Mouse (Mus musculus): ENCODE data around the gene Angptl8.
"Not testable (repeated sequence)": the region's sequence is repeated elsewhere in the genome, so short reads cannot be mapped to it uniquely, and the experiment has no call there.

Gene Angptl8

GRCm38 (mm10) chr9:21835258-21835912, at the start of gene Angptl8:
Gene Angptl8, plus strand, starts transcription at chr9:21835510.
- DNase-seq (ENCODE audit: low spot score): no peak

GRCm38 (mm10) chr9:21786309-21786708, 49.0 kb upstream of the Angptl8 start:
- not testable (repeated sequence) for DNase-seq (ENCODE audit: low spot score)

GRCm38 (mm10) chr9:21786906-21787305, 48.4 kb upstream of the Angptl8 start:
- DNase-seq (ENCODE audit: low spot score): peak; percentile 43

- DNase-seq (ENCODE audit: low spot score): no peak
Observed at GRCm38 (mm10) chr9:21787654-21788053, 47.7 kb upstream of the Angptl8 start.

GRCm38 (mm10) chr9:21788234-21788633, 47.1 kb upstream of the Angptl8 start:
- DNase-seq (ENCODE audit: low spot score): no peak

DNA sequence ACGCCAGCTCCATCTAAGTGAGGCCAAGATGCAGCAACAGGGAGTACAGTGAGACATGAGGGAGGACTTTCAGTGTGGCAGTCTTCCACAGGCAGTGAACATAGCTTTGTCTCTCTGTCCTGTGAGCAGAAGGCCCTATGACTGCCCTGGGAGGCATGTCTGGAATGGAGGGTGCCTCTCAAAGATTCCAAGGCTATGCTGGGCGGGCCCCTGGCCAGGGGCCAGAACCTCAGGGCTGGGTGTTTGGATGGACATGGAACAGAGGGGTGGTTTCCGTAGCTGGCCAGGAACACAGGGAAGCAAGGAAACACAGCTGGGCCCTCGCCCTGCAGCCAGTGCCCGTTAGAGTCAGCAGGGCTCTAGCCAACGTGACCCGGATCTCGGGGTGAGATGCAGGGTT, 43.4 kb upstream of the Angptl8 start:
- peak; percentile 74 for DNase-seq (ENCODE audit: low spot score)

- DNase-seq (ENCODE audit: low spot score): peak; percentile 79
Observed at GRCm38 (mm10) chr9:21792644-21793043, 42.7 kb upstream of the Angptl8 start.

DNA sequence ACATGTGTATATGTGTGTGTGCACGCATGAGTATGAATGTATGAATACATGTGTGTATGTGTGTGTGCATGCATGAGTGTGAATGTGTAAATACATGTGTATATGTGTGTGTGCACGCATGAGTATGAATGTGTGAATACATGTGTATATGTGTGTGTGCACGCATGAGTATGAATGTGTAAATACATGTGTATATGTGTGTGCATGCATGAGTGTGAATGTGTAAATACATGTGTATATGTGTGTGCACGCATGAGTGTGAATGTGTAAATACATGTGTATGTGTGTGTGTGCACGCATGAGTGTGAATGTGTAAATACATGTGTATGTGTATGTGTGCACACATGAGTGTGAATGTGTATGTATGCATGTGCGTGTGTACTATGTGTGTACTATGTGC, 41.8 kb upstream of the Angptl8 start:
- DNase-seq (ENCODE audit: low spot score): not testable (repeated sequence)

- no peak for DNase-seq (ENCODE audit: low spot score)
Observed at GRCm38 (mm10) chr9:21794344-21794834, 40.9 kb upstream of the Angptl8 start.

- no peak for DNase-seq (ENCODE audit: low spot score)
Observed at GRCm38 (mm10) chr9:21794925-21795324, 40.4 kb upstream of the Angptl8 start.

DNA sequence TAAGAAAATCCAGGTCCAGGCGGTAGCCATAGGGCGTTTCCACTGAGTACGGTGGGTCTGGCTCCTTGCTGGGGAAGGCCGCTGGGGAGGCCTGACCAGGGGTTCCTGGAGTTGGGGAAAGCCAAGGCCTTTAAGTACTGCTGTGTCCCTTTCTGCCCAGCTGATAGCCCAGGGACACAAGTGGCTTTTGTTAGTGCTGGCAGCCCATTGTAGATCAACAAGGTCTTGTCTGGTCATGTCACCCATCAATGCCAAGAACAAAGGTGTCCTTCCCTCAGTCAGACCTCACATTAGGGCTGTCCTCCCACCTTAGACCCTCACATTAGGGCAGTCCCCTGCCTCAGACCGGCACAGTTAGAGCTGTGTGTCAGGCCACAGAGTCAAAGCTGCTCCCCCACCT, 39.7 kb upstream of the Angptl8 start:
- no peak for DNase-seq (ENCODE audit: low spot score)

GRCm38 (mm10) chr9:21796259-21796658, 39.1 kb upstream of the Angptl8 start:
- peak; percentile 13 for DNase-seq (ENCODE audit: low spot score)

DNA sequence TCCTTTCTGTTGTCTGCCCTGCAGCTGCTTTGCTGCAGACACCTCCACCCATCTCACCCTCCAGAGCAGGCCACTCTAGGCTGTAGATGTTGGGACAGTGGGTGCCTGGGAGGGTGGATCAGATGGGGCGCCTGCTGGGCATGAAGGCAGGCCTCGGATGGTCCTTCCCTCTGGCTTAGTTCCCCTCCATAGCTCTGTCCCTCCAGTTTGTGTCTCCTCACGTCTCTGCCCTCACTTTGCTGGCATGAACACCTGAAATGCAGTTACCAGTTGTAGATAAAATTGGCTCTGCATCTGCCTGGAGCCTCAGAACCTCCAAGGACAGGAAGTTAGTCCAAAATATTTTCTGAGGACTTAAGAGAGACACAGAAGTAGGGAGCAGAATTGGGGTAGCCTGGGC, 38.4 kb upstream of the Angptl8 start:
- DNase-seq (ENCODE audit: low spot score): no peak

DNA sequence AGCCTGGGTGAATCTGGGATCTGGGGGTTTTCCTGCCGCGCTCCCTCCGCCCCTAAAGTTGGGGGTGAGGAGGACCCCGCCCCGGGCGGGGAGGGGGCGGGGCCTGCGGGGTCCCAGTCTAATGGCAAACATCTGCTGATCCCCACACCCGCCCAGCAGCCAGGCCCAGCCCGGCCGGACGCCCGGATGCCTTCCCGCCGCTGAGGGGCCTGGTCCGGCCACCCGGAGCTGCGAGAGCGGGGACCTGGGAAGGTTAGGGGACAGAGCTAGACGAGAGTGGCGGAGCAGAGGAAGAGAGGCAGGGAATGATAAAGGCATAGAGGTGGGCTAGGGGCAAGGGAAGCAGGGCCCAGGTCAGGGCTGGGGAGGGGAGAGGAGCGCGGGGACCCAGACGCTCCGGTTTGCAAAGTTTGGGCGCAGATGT, 37.4 kb upstream of the Angptl8 start:
- peak; percentile 30 for DNase-seq (ENCODE audit: low spot score)

DNA sequence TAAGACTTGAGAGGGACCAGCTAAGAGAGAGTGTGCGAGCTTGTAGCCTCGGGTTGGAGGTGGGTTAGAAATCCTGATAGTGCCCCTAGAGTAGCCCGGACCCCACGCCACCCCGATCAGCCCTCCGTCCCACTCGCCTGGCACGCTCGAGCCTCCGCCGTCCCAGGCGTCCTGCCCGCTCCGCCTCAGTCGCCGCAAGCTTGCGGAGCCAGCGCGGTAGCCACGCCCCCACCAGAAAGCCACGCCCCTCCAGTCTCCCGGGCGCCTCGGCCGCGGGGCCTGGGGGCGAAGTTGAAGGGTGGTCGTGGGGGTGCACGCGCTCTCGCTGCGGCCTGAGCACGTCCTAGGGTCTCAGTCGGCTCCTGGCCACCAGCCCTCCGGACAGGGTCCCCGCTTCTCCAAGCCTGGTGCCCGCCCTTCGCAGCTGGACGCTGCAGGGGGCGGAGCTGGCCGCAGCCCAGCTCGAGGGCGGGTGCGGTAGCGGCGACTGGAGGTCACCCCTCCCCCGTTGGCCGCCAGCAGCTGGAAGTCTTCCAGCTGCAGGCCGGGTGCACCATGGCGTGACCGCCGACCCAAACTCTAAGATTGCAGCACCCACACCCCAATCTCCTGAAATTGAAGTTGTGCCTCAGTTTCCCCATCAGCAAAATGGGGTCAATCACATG, 36.8 kb upstream of the Angptl8 start, which contains the start of gene Kank2:
Kank2 (minus strand) TSS at position 400 of the 665 bp plus-strand sequence.
- DNase-seq (ENCODE audit: low spot score): peak; percentile 72

DNA sequence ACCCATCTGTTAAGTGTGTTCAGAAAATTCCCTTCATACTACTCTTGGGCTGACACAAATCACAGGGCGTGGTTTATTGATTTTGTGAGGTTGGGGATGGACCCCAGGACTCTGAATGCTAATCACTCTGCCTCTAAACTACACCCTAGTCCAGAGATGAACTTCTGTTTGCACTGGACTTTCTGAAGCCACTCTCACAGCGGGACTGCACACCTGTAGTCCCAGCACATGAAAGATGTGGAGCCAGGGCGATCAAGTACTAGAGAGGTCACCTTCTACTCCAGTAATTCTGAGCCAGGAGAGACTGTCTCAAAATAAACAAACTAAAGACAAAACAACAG, 36.3 kb upstream of the Angptl8 start:
- no peak for DNase-seq (ENCODE audit: low spot score)

- DNase-seq (ENCODE audit: low spot score): no peak
Observed at GRCm38 (mm10) chr9:21801121-21801520, 34.2 kb upstream of the Angptl8 start.

DNA sequence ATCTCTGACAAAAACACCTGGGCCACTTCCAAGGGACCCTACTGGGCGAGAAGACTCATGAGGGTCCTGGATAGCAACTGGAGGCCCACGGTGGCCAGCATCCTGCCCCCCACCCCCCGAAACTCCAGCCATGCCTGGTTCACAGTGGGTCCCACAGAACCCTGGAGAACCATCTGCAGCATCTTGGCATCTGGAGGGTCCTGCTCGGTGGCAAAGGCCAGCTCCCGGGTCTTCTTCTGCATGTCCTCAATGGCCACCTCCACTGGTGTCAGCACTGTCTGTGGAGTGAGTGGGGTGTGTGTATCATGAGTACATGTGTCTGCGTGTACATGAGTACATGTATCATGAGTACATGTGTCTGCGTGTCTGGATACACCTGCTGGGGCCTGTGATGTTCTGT, 33.7 kb upstream of the Angptl8 start:
- DNase-seq (ENCODE audit: low spot score): no peak

- DNase-seq (ENCODE audit: low spot score): peak; percentile 86
Observed at GRCm38 (mm10) chr9:21803986-21804644, 31.2 kb upstream of the Angptl8 start.

- no peak for DNase-seq (ENCODE audit: low spot score)
Observed at GRCm38 (mm10) chr9:21806363-21806762, 28.9 kb upstream of the Angptl8 start.

DNA sequence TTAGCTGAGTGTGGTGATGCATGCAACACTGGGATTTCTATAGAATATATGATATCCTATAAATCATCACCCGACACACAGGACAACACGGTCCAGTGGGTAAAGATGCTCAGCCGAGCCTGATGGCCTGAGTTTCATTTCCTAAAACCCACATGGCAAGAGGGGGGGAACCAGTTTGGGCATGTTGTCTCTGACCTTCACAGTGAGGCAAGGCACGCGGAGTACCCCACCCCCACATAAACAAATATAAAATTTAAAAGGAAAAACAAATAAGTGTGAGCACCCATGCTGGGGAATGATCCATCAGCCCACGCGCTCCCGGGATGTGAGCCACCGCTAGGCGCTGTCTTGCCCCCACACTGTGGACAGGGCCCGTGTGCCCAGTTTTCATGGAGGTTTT, 28.3 kb upstream of the Angptl8 start:
- DNase-seq (ENCODE audit: low spot score): no peak

DNA sequence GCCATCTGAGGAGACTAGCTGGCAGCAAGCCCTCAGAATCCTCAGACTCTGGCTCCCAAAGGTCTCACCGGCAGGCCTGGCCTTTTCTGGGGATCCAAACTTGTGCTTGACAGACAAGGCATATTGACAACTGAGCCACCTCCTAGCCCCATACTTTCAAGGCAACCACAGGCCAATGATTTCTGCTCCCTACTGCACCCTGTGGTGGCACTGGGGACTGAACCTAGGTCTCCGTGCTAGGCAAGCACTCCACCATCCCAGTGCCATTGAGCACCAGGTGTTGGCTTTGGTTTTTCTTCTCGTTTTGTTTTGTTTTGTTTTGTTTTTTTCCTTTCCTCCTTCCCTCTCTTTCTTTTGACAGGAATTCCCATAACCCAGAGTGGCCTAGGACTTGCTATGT, 26.7 kb upstream of the Angptl8 start:
- no peak for DNase-seq (ENCODE audit: low spot score)

GRCm38 (mm10) chr9:21811170-21811569, 24.1 kb upstream of the Angptl8 start:
- DNase-seq (ENCODE audit: low spot score): no peak
